Mouse (Mus musculus): ENCODE results near the gene 1700066M21Rik. TPM values are rescaled to one million over a fixed set of nuclear protein-coding genes. Genes with fewer than 3 reads are reported as not detected.

Gene 1700066M21Rik
- 19.3 and 20.3 TPM in 2 replicates for polyA plus RNA-seq (2015; fragmentation: Nextera tagmentation; extraction: Ambion mirVana)

- Histone ChIP-seq H3K4me2 (ENCODE audit: low read length) (peak within 1 kb of the TSS; percentile 67), H3K27ac (ENCODE audit: low read length) (peak within 1 kb of the TSS; percentile 88), H3K36me3 (ENCODE audit: control insufficient read depth, insufficient read depth, low read length) (no peaks in the 10 kb centered on the region), H3K27me3 (ENCODE audit: control insufficient read depth, insufficient read depth, low read depth, low read length) (no peaks in the 10 kb centered on the region), H3K9ac (ENCODE audit: low read depth, low read length) (peak within 1 kb of the TSS; percentile 97), H3K9me3 (replicated peaks; ENCODE audit: control insufficient read depth, low read length, poor library complexity, severe bottlenecking) (no peaks in the 10 kb centered on the region), H3K4me3 (ENCODE audit: low read depth, low read length) (peak within 1 kb of the TSS; percentile 98), H3K4me1 (ENCODE audit: control insufficient read depth, insufficient read depth, low read length) (peaks cover 13% of the 10 kb centered on the region)
- under 1% methylated on average over 79 of the region's 81 CpGs for WGBS
- peak; percentile 97 for ATAC-seq
These were observed at the start of gene 1700066M21Rik for GRCm38 (mm10) chr1:57377376-57378341. TSS of gene 1700066M21Rik (plus strand) at chr1:57377620.

GRCm38 (mm10) chr1:57329285-57330093 lies 47.9 kb upstream of the 1700066M21Rik start:
- no peak for ATAC-seq
- Histone ChIP-seq H3K36me3 (ENCODE audit: control insufficient read depth, insufficient read depth, low read length) (no peaks in the 10 kb centered on the region), H3K27ac (ENCODE audit: low read length) (no peak overlapping the region), H3K4me3 (ENCODE audit: low read depth, low read length) (no peak overlapping the region), H3K4me2 (ENCODE audit: low read length) (no peak overlapping the region), H3K27me3 (ENCODE audit: control insufficient read depth, insufficient read depth, low read depth, low read length) (no peaks in the 10 kb centered on the region), H3K4me1 (ENCODE audit: control insufficient read depth, insufficient read depth, low read length) (peaks cover 4% of the 10 kb centered on the region; the same call in 1 of the 2 replicates), H3K9me3 (replicated peaks; ENCODE audit: control insufficient read depth, low read length, poor library complexity, severe bottlenecking) (no peaks in the 10 kb centered on the region), H3K9ac (ENCODE audit: low read depth, low read length) (no peak overlapping the region)
- WGBS, result 80% methylated on average over 5 of the region's 5 CpGs

GRCm38 (mm10) chr1:57330228-57330627 lies 47.2 kb upstream of the 1700066M21Rik start:
- Histone ChIP-seq H3K4me1 (ENCODE audit: control insufficient read depth, insufficient read depth, low read length) (peaks cover 4% of the 10 kb centered on the region; the same call in 1 of the 2 replicates), H3K4me3 (ENCODE audit: low read depth, low read length) (no peak overlapping the region), H3K9ac (ENCODE audit: low read depth, low read length) (no peak overlapping the region), H3K9me3 (replicated peaks; ENCODE audit: control insufficient read depth, low read length, poor library complexity, severe bottlenecking) (no peaks in the 10 kb centered on the region), H3K4me2 (ENCODE audit: low read length) (no peak overlapping the region), H3K27ac (ENCODE audit: low read length) (no peak overlapping the region), H3K36me3 (ENCODE audit: control insufficient read depth, insufficient read depth, low read length) (no peaks in the 10 kb centered on the region), H3K27me3 (ENCODE audit: control insufficient read depth, insufficient read depth, low read depth, low read length) (no peaks in the 10 kb centered on the region)
- 54% methylated on average over 6 of the region's 6 CpGs for WGBS
- peak; percentile 79; the same call in 1 of the 2 replicates for ATAC-seq

- Histone ChIP-seq H3K27me3 (ENCODE audit: control insufficient read depth, insufficient read depth, low read depth, low read length) (no peaks in the 10 kb centered on the region), H3K4me2 (ENCODE audit: low read length) (no peak overlapping the region), H3K27ac (ENCODE audit: low read length) (no peak overlapping the region), H3K9ac (ENCODE audit: low read depth, low read length) (no peak overlapping the region), H3K4me3 (ENCODE audit: low read depth, low read length) (no peak overlapping the region), H3K4me1 (ENCODE audit: control insufficient read depth, insufficient read depth, low read length) (peaks cover 4% of the 10 kb centered on the region; the same call in 1 of the 2 replicates), H3K9me3 (replicated peaks; ENCODE audit: control insufficient read depth, low read length, poor library complexity, severe bottlenecking) (no peaks in the 10 kb centered on the region), H3K36me3 (ENCODE audit: control insufficient read depth, insufficient read depth, low read length) (no peaks in the 10 kb centered on the region)
- no peak for ATAC-seq
- WGBS, result 36% methylated on average over 4 of the region's 4 CpGs
These were observed 45.4 kb upstream of the 1700066M21Rik start for GRCm38 (mm10) chr1:57332040-57332439.

- Histone ChIP-seq H3K36me3 (ENCODE audit: control insufficient read depth, insufficient read depth, low read length) (no peaks in the 10 kb centered on the region), H3K4me2 (ENCODE audit: low read length) (no peak overlapping the region), H3K9ac (ENCODE audit: low read depth, low read length) (no peak overlapping the region), H3K9me3 (replicated peaks; ENCODE audit: control insufficient read depth, low read length, poor library complexity, severe bottlenecking) (no peaks in the 10 kb centered on the region), H3K27me3 (ENCODE audit: control insufficient read depth, insufficient read depth, low read depth, low read length) (no peaks in the 10 kb centered on the region), H3K27ac (ENCODE audit: low read length) (no peak overlapping the region), H3K4me3 (ENCODE audit: low read depth, low read length) (no peak overlapping the region), H3K4me1 (ENCODE audit: control insufficient read depth, insufficient read depth, low read length) (peaks cover 4% of the 10 kb centered on the region; the same call in 1 of the 2 replicates)
- no peak for ATAC-seq
- WGBS, result 22% methylated on average over 11 of the region's 11 CpGs
These were observed 43.7 kb upstream of the 1700066M21Rik start for GRCm38 (mm10) chr1:57333550-57334213.

- no peaks in the 10 kb centered on the region for H3K27me3 ChIP-seq (ENCODE audit: control insufficient read depth, insufficient read depth, low read depth, low read length)
- peaks cover 4% of the 10 kb centered on the region; the same call in 1 of the 2 replicates for H3K4me1 ChIP-seq (ENCODE audit: control insufficient read depth, insufficient read depth, low read length)
- ATAC-seq, result no peak
- H3K9ac ChIP-seq (ENCODE audit: low read depth, low read length), result no peak overlapping the region
- no peak overlapping the region for H3K4me3 ChIP-seq (ENCODE audit: low read depth, low read length)
- no peak overlapping the region for H3K27ac ChIP-seq (ENCODE audit: low read length)
- H3K4me2 ChIP-seq (ENCODE audit: low read length), result no peak overlapping the region
- H3K9me3 ChIP-seq (replicated peaks; ENCODE audit: control insufficient read depth, low read length, poor library complexity, severe bottlenecking), result no peaks in the 10 kb centered on the region
- WGBS, result 93% methylated on average over 5 of the region's 5 CpGs
- H3K36me3 ChIP-seq (ENCODE audit: control insufficient read depth, insufficient read depth, low read length), result no peaks in the 10 kb centered on the region
These were observed 42.2 kb upstream of the 1700066M21Rik start for GRCm38 (mm10) chr1:57335200-57335599.

GRCm38 (mm10) chr1:57339156-57339796 lies 38.1 kb upstream of the 1700066M21Rik start:
- ATAC-seq, result no peak
- no peak overlapping the region for H3K9ac ChIP-seq (ENCODE audit: low read depth, low read length)
- no peak overlapping the region for H3K27ac ChIP-seq (ENCODE audit: low read length)
- no peaks in the 10 kb centered on the region for H3K4me1 ChIP-seq (ENCODE audit: control insufficient read depth, insufficient read depth, low read length)
- no peak overlapping the region for H3K4me3 ChIP-seq (ENCODE audit: low read depth, low read length)
- 59% methylated on average over 14 of the region's 14 CpGs for WGBS
- no peaks in the 10 kb centered on the region for H3K9me3 ChIP-seq (replicated peaks; ENCODE audit: control insufficient read depth, low read length, poor library complexity, severe bottlenecking)
- H3K27me3 ChIP-seq (ENCODE audit: control insufficient read depth, insufficient read depth, low read depth, low read length), result no peaks in the 10 kb centered on the region
- no peak overlapping the region for H3K4me2 ChIP-seq (ENCODE audit: low read length)
- H3K36me3 ChIP-seq (ENCODE audit: control insufficient read depth, insufficient read depth, low read length), result no peaks in the 10 kb centered on the region

GRCm38 (mm10) chr1:57341197-57341596 lies 36.2 kb upstream of the 1700066M21Rik start:
- Histone ChIP-seq H3K36me3 (ENCODE audit: control insufficient read depth, insufficient read depth, low read length) (no peaks in the 10 kb centered on the region), H3K4me2 (ENCODE audit: low read length) (no peak overlapping the region), H3K9ac (ENCODE audit: low read depth, low read length) (no peak overlapping the region), H3K27me3 (ENCODE audit: control insufficient read depth, insufficient read depth, low read depth, low read length) (no peaks in the 10 kb centered on the region), H3K4me1 (ENCODE audit: control insufficient read depth, insufficient read depth, low read length) (no peaks in the 10 kb centered on the region), H3K27ac (ENCODE audit: low read length) (no peak overlapping the region), H3K9me3 (replicated peaks; ENCODE audit: control insufficient read depth, low read length, poor library complexity, severe bottlenecking) (no peaks in the 10 kb centered on the region), H3K4me3 (ENCODE audit: low read depth, low read length) (no peak overlapping the region)
- no peak for ATAC-seq
- WGBS, result 6% methylated on average over 2 of the region's 2 CpGs
